Mouse (Mus musculus) midbrain, embryonic 16.5 days (tissue): ENCODE data around the gene Slc30a9. TPM values are rescaled to one million over a fixed set of nuclear protein-coding genes. Genes with fewer than 3 reads are reported as not detected.

ENCODE experiments used
- ATAC-seq: fragments of 200-750 bp; cut with Nextera tagmentation; 2 replicates; pipeline ENCODE4 v1.8.0; 2017; ENCODE audit warnings: moderate TSS enrichment
- H3K27ac ChIP-seq: fragments of 300-500 bp; sonication (generic); 2 replicates; pipeline ENCODE4 v1.5.1; 2014; ENCODE audit warnings: mild to moderate bottlenecking, low read length, mixed read lengths
- H3K27me3 ChIP-seq: fragments of 300-500 bp; sonication (generic); 2 replicates; pipeline ENCODE4 v1.6.1; 2014; ENCODE audit warnings: low read depth, low read length, mixed read lengths; ENCODE audit not compliant: control insufficient read depth, insufficient read depth
- H3K36me3 ChIP-seq: fragments of 300-500 bp; sonication (generic); 2 replicates; pipeline ENCODE4 v1.6.1; 2014; ENCODE audit warnings: mild to moderate bottlenecking, low read length, moderate library complexity, mixed read lengths; ENCODE audit not compliant: control insufficient read depth, insufficient read depth
- H3K4me1 ChIP-seq: fragments of 300-500 bp; sonication (generic); 2 replicates; pipeline ENCODE4 v1.6.1; 2014; ENCODE audit warnings: mild to moderate bottlenecking, low read length, mixed read lengths; ENCODE audit not compliant: control insufficient read depth, insufficient read depth
- H3K4me2 ChIP-seq: fragments of 300-500 bp; sonication (generic); 2 replicates; pipeline ENCODE4 v1.6.1; 2014; ENCODE audit warnings: mild to moderate bottlenecking, low read length, mixed read lengths
- H3K4me3 ChIP-seq: fragments of 300-500 bp; sonication (generic); 2 replicates; pipeline ENCODE4 v1.5.1; 2014; ENCODE audit warnings: low read depth, mild to moderate bottlenecking, low read length, moderate library complexity, mixed read lengths
- H3K9ac ChIP-seq: fragments of 300-500 bp; sonication (generic); 2 replicates; pipeline ENCODE4 v1.6.1; 2014; ENCODE audit warnings: low read depth, low read length, mixed read lengths
- H3K9me3 ChIP-seq: fragments of 300-500 bp; sonication (generic); replicated peaks from 2 replicates; pipeline ENCODE4 v1.6.1; 2014; ENCODE audit warnings: mild to moderate bottlenecking, low read length, mixed read lengths; ENCODE audit not compliant: control insufficient read depth, poor library complexity, severe bottlenecking
- WGBS: fragments of 180-500 bp; shearing (Covaris S2); extraction: QIAGEN DNeasy Blood & Tissue Kit; methylation state at CpG from one replicate; pipeline ENCODE4 v1.1.7; 2014; 5-methylcytosine and 5-hydroxymethylcytosine counted together
- polyA plus RNA-seq: library from polyadenylated mRNA; unstranded; fragments of >200 nt; fragmentation: Nextera tagmentation; extraction: Ambion mirVana; gene quantifications from 2 replicates; pipeline ENCODE4 v1.2.1, GENCODE M21; 2015

Slc30a9 gene
- 174 and 183 TPM in 2 replicates for polyA plus RNA-seq

- H3K4me1 ChIP-seq, result peaks cover 12% of the 10 kb centered on the region
- H3K9me3 ChIP-seq, result no peaks in the 10 kb centered on the region
- H3K27me3 ChIP-seq, result no peaks in the 10 kb centered on the region
- peak within 1 kb of the TSS; percentile 82 for H3K4me2 ChIP-seq
- no peaks in the 10 kb centered on the region for H3K36me3 ChIP-seq
- peak within 1 kb of the TSS; percentile 84 for H3K27ac ChIP-seq
- peak within 1 kb of the TSS; percentile 88 for H3K9ac ChIP-seq
- WGBS, result 0% methylated on average over 82 of the region's 83 CpGs
- ATAC-seq, result peak; percentile 98
- H3K4me3 ChIP-seq, result peak within 1 kb of the TSS; percentile 69
These were observed at the start of gene Slc30a9 for GRCm38 (mm10) chr5:67306698-67307521. Slc30a9 (plus strand) TSS chr5:67306955.

- H3K36me3 ChIP-seq, result no peaks in the 10 kb centered on the region
These were observed 48.3 kb upstream of the Slc30a9 start for GRCm38 (mm10) chr5:67258473-67258872.

DNA sequence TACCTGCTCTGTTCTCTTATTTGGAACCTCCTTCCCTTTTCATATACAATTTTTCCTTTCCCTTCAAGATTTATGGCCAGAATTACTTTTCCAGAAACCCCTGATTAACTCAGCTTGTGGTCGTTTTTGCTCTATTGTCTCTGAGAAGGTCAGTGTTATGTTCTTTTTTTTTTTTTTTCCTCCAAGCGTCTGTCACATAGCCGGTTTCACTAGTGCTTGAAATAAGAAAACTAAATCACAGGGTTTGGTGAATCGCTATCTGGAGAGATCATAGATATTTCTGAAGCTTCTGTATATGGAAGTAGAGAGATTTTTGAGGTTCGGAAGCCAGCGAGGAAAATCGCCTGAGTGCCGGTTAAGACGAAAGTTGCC lies 46.6 kb upstream of the Slc30a9 start:
- H3K27me3 ChIP-seq, result no peaks in the 10 kb centered on the region
- peaks cover 16% of the 10 kb centered on the region for H3K4me1 ChIP-seq
- peak overlapping the region; percentile 50 for H3K4me2 ChIP-seq
- no peak for ATAC-seq
- no peaks in the 10 kb centered on the region for H3K9me3 ChIP-seq
- WGBS, result 0% methylated on average over 9 of the region's 9 CpGs
- peak overlapping the region; percentile 61 for H3K27ac ChIP-seq
- peak overlapping the region; percentile 97 for H3K4me3 ChIP-seq
- peaks cover 10% of the 10 kb centered on the region for H3K36me3 ChIP-seq
- H3K9ac ChIP-seq, result peak overlapping the region; percentile 41; the same call in 1 of the 2 replicates

More at GRCm38 (mm10) chr5:67258473-67258872, 48.3 kb upstream of the Slc30a9 start:
- Histone ChIP-seq H3K4me1 (peaks cover 16% of the 10 kb centered on the region), H3K4me3 (no peak overlapping the region), H3K27ac (no peak overlapping the region), H3K9me3 (no peaks in the 10 kb centered on the region), H3K4me2 (no peak overlapping the region), H3K9ac (no peak overlapping the region), H3K27me3 (no peaks in the 10 kb centered on the region)
- 89% methylated on average over 9 of the region's 9 CpGs for WGBS
- ATAC-seq, result no peak

- Histone ChIP-seq H3K27ac (peak within 1 kb of the TSS; percentile 87), H3K9me3 (no peaks in the 10 kb centered on the region), H3K27me3 (no peaks in the 10 kb centered on the region), H3K9ac (peak within 1 kb of the TSS; percentile 92), H3K4me3 (peak within 1 kb of the TSS; percentile 97), H3K4me1 (peaks cover 16% of the 10 kb centered on the region), H3K36me3 (peaks cover 15% of the 10 kb centered on the region), H3K4me2 (peak within 1 kb of the TSS; percentile 84)
- under 1% methylated on average over 67 of the region's 67 CpGs for WGBS
- peak; percentile 93 for ATAC-seq
These were observed 46.0 kb upstream of the Slc30a9 start, which contains the start of gene Tmem33 for GRCm38 (mm10) chr5:67260531-67261371. Tmem33 (plus strand) TSS chr5:67260565.

GRCm38 (mm10) chr5:67262964-67263363 lies 43.8 kb upstream of the Slc30a9 start:
- ATAC-seq, result no peak
- no peak overlapping the region for H3K27ac ChIP-seq
- H3K36me3 ChIP-seq, result peaks cover 20% of the 10 kb centered on the region
- 93% methylated on average over 7 of the region's 7 CpGs for WGBS
- no peak overlapping the region for H3K4me2 ChIP-seq
- H3K4me3 ChIP-seq, result no peak overlapping the region
- H3K4me1 ChIP-seq, result peaks cover 16% of the 10 kb centered on the region
- no peak overlapping the region for H3K9ac ChIP-seq
- no peaks in the 10 kb centered on the region for H3K9me3 ChIP-seq
- H3K27me3 ChIP-seq, result no peaks in the 10 kb centered on the region

GRCm38 (mm10) chr5:67266106-67266505 lies 40.6 kb upstream of the Slc30a9 start:
- H3K27me3 ChIP-seq, result no peaks in the 10 kb centered on the region
- WGBS, result 88% methylated on average over 1 of the region's 1 CpGs
- no peak overlapping the region for H3K27ac ChIP-seq
- H3K4me3 ChIP-seq, result no peak overlapping the region
- H3K36me3 ChIP-seq, result peaks cover 26% of the 10 kb centered on the region
- ATAC-seq, result no peak
- no peaks in the 10 kb centered on the region for H3K9me3 ChIP-seq
- no peak overlapping the region for H3K4me2 ChIP-seq
- H3K9ac ChIP-seq, result no peak overlapping the region
- H3K4me1 ChIP-seq, result peaks cover 11% of the 10 kb centered on the region

- 94% methylated on average over 8 of the region's 8 CpGs for WGBS
- peaks cover 21% of the 10 kb centered on the region for H3K36me3 ChIP-seq
These were observed 37.4 kb upstream of the Slc30a9 start for GRCm38 (mm10) chr5:67269309-67269708.

DNA sequence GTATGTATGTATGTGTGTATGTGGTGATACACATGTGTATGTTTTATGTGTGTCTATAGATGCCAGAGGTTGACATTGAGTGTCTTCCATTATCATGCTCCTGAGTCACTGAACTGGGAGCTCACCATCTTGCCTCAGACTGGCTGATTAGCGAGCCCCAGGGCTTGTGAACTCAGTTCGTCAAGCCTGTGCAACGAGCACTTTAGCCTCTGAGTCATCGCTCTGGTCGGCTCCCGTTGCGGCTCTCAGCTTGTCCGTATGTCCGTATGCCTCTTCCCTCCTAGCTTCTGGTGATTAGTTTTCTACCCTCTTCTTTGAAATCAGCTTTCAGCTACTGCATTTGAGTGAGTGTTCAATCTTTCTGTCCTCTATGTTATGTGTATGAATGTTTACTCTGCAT lies 27.3 kb upstream of the Slc30a9 start:
- H3K4me2 ChIP-seq, result no peak overlapping the region
- no peak for ATAC-seq

More at GRCm38 (mm10) chr5:67269309-67269708, 37.4 kb upstream of the Slc30a9 start:
- ATAC-seq, result no peak
- H3K9me3 ChIP-seq, result no peaks in the 10 kb centered on the region
- H3K4me2 ChIP-seq, result no peak overlapping the region
- no peak overlapping the region for H3K9ac ChIP-seq
- no peak overlapping the region for H3K27ac ChIP-seq
- no peak overlapping the region for H3K4me3 ChIP-seq
- H3K4me1 ChIP-seq, result no peaks in the 10 kb centered on the region
- no peaks in the 10 kb centered on the region for H3K27me3 ChIP-seq

More for the DNA sequence above, 27.3 kb upstream of the Slc30a9 start:
- Histone ChIP-seq H3K4me3 (no peak overlapping the region), H3K4me1 (no peaks in the 10 kb centered on the region), H3K9ac (no peak overlapping the region), H3K27me3 (no peaks in the 10 kb centered on the region), H3K36me3 (0 out of 2 replicates have a peak, but pooled peaks cover 4% of the 10 kb centered on the region), H3K9me3 (no peaks in the 10 kb centered on the region), H3K27ac (no peak overlapping the region)
- 98% methylated on average over 9 of the region's 9 CpGs for WGBS
